Mouse (Mus musculus) adrenal gland, adult 2 months (tissue): ENCODE results near the gene Ptpn11. TPM values are rescaled to one million over a fixed set of nuclear protein-coding genes. Genes with fewer than 3 reads are reported as not detected.

Source experiments
- DNase-seq: peaks from one replicate; pipeline ENCODE4 v3.0.0; 2021
- polyA plus RNA-seq: library from polyadenylated mRNA; depleted of rRNA; stranded (reverse); fragments of >200 nt; gene quantifications from 2 replicates; pipeline ENCODE4 v1.2.3, GENCODE M21; 2012
- total RNA-seq, 2 experiments: library from RNA; stranded (reverse); gene quantifications; 2 replicates each; pipeline ENCODE4 v1.2.3; 2021

Ptpn11 gene
- total and polyA plus RNA-seq, 3 experiments = 26.2 to 121 (median 97.6) TPM

- no peak for DNase-seq
Measured at GRCm38 (mm10) chr5:121125563-121125962, 65.6 kb downstream of the Ptpn11 start.

GRCm38 (mm10) chr5:121124208-121125185 is 66.7 kb downstream of the Ptpn11 start:
- DNase-seq = no peak

GRCm38 (mm10) chr5:121123399-121123798 is 67.8 kb downstream of the Ptpn11 start:
- no peak for DNase-seq

GRCm38 (mm10) chr5:121122577-121122976 is 68.6 kb downstream of the Ptpn11 start:
- DNase-seq = no peak

GRCm38 (mm10) chr5:121122036-121122435 is 69.2 kb downstream of the Ptpn11 start:
- DNase-seq = no peak

GRCm38 (mm10) chr5:121119331-121120034 is 71.7 kb downstream of the Ptpn11 start:
- DNase-seq = no peak

- no peak for DNase-seq
Measured at GRCm38 (mm10) chr5:121118345-121118744, 72.9 kb downstream of the Ptpn11 start.

GRCm38 (mm10) chr5:121116941-121117340 is 74.3 kb downstream of the Ptpn11 start:
- no peak for DNase-seq

GRCm38 (mm10) chr5:121115391-121116157 is 75.6 kb downstream of the Ptpn11 start:
- DNase-seq = no peak

GRCm38 (mm10) chr5:121114151-121114550 is 77.0 kb downstream of the Ptpn11 start:
- no peak for DNase-seq

GRCm38 (mm10) chr5:121112390-121112789 is 78.8 kb downstream of the Ptpn11 start:
- no peak for DNase-seq

GRCm38 (mm10) chr5:121111106-121111915 is 79.9 kb downstream of the Ptpn11 start:
- no peak for DNase-seq

GRCm38 (mm10) chr5:121109185-121109584 is 82.0 kb downstream of the Ptpn11 start:
- no peak for DNase-seq

GRCm38 (mm10) chr5:121106913-121107312 is 84.3 kb downstream of the Ptpn11 start:
- no peak for DNase-seq

- DNase-seq = no peak
Measured at GRCm38 (mm10) chr5:121100886-121101580, 90.2 kb downstream of the Ptpn11 start.

- no peak for DNase-seq
Measured at GRCm38 (mm10) chr5:121100095-121100494, 91.1 kb downstream of the Ptpn11 start.

GRCm38 (mm10) chr5:121097970-121098369 is 93.2 kb downstream of the Ptpn11 start:
- no peak for DNase-seq

GRCm38 (mm10) chr5:121096744-121097143 is 94.5 kb downstream of the Ptpn11 start:
- DNase-seq = no peak

- DNase-seq = no peak
Measured at GRCm38 (mm10) chr5:121093281-121093680, 97.9 kb downstream of the Ptpn11 start.

GRCm38 (mm10) chr5:121089660-121090059 is 101.5 kb downstream of the Ptpn11 start:
- DNase-seq = no peak

- DNase-seq = no peak
Measured at GRCm38 (mm10) chr5:121087733-121088132, 103.5 kb downstream of the Ptpn11 start.
